ENCODE assay signal across 8 mouse cellular contexts in genomic region chr14:119003320-119003719, GRCm38 (mm10).
DNase-seq lines count a peak whose midpoint lies in the region; TF ChIP-seq lines count a peak whose summit lies in the region.

No protein-coding gene starts in this region.

- H3K27ac ChIP-seq in gastrocnemius, adult 2 months = no peak overlapping the region
- H3K27ac ChIP-seq in cortical plate, adult 2 months (ENCODE audit: insufficient read depth, low read length) = no peak overlapping the region

- no peaks in the 10 kb centered on the region for H3K4me1 ChIP-seq in cortical plate, adult 2 months (ENCODE audit: control insufficient read depth, insufficient read depth, low read length)

- no peak for DNase-seq in gastrocnemius, adult 2 months
- DNase-seq in gastrocnemius, adult 8-10 months (ENCODE audit: low spot score in 2 of 2) = no peak
- peak; percentile 69 to 75 for DNase-seq in B cell, adult 2 months
- peak; percentile 24 for DNase-seq in lung, postnatal 25 days (ENCODE audit: low spot score)
- no peak for DNase-seq in frontal cortex, postnatal 14 days (ENCODE audit: low spot score in 2 of 2)
- no peak for DNase-seq in urinary bladder, postnatal 10 days (ENCODE audit: low spot score)
- DNase-seq in frontal cortex, postnatal 36 days (ENCODE audit: low spot score in 2 of 2) = no peak

- TF ChIP-seq POLR2A in cortical plate, adult 2 months (IDR thresholded peaks at IDR 0.05; ENCODE audit: extremely low read depth, insufficient read depth, low read length) = no peak

- peak; percentile 48 for TF ChIP-seq CTCF in gastrocnemius, adult 2 months (IDR thresholded peaks at IDR 0.05)
- TF ChIP-seq CTCF in cortical plate, adult 2 months (IDR thresholded peaks at IDR 0.05; ENCODE audit: extremely low read depth, insufficient read depth, low read length) = peak; percentile 46

- intact Hi-C loops in gastrocnemius, adult 2 months (cut with DNase I) = loop anchor here (10.0 kb wide), 1 partner anchor 299 kb away; the partner anchor contains the start of gene Abcc4

- H3K4me3 ChIP-seq in gastrocnemius, adult 2 months = no peak overlapping the region
- no peak overlapping the region for H3K4me3 ChIP-seq in cortical plate, adult 2 months (ENCODE audit: insufficient read depth, low read length)

Comparison
In these comparisons a context has a peak if more than half of its experiments do, and no peak if none do; other contexts are left out.
1. DNase-seq: peak in B cell, adult 2 months (2 of 2) and lung, postnatal 25 days (single experiment); none in gastrocnemius, adult 2 months (single experiment), gastrocnemius, adult 8-10 months (0 of 2), frontal cortex, postnatal 14 days (0 of 2), urinary bladder, postnatal 10 days (single experiment) and frontal cortex, postnatal 36 days (0 of 2).